Mouse (Mus musculus): ENCODE measurements around the gene Etnk2. TPM values are rescaled to one million over a fixed set of nuclear protein-coding genes. Genes with fewer than 3 reads are reported as not detected.

Etnk2 gene
- polyA plus RNA-seq, 1 experiment from 2014 or later, result 1.3 TPM

DNA sequence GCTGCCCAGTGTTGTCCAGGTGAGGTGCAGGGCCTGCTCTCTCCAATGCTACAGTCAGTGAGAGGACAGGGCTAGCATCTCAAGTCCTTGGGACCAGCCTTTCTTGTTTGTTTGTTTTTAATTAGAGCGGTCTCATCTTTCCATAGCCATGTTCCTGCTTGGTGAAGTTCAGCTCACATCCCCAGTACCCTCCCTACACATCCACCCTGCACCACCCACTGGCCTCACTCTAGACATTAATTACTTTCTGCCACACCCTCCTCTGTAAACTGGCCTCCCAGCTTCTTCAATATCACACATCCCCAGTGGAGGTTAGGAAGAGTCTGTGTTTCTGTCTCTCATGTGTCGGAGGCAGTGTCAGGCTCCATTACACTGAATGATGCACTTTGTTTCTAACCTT, 19.0 kb upstream of the Etnk2 start:
- Histone ChIP-seq H3K36me3 (ENCODE audit: control insufficient read depth, insufficient read depth, low read length) (no peaks in the 10 kb centered on the region), H3K4me2 (ENCODE audit: low read depth, severe bottlenecking) (no peak overlapping the region), H3K4me3 (ENCODE audit: low read depth, low read length) (no peak overlapping the region), H3K9ac (ENCODE audit: low read length) (no peak overlapping the region), H3K27me3 (ENCODE audit: control insufficient read depth, insufficient read depth, low read length) (no peaks in the 10 kb centered on the region), H3K4me1 (ENCODE audit: control insufficient read depth, insufficient read depth, low read length) (no peaks in the 10 kb centered on the region), H3K27ac (replicated peaks; ENCODE audit: low read depth, low read length) (no peak overlapping the region), H3K9me3 (ENCODE audit: control insufficient read depth, low read length) (no peaks in the 10 kb centered on the region)
- ATAC-seq (ENCODE audit: insufficient number of reproducible peaks, low FRiP score, low TSS enrichment, low read depth) (no peak), DNase-seq (ENCODE audit: low spot score) (no peak)
- 94% methylated on average over 2 of the region's 2 CpGs for WGBS

DNA sequence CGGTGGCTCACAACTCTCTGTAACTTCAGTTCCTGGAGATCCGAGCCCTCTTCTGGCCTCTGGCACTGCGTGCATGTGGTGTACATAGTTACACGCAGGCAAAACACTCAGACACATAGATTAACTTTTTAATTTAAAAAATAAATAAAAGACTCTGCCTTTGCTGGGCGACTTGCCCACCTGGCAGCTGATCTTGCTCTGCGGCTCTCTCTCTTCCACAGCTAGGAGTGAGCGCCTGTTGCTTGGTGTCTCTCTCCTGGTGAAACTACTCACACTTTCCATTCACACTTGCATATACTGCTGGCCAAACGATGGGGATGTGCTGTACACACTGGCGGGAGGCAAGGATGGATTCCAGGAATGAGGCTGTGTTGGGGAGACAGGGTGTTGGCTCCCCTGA, 16.8 kb upstream of the Etnk2 start:
- Histone ChIP-seq H3K4me2 (ENCODE audit: low read depth, severe bottlenecking) (no peak overlapping the region), H3K4me1 (ENCODE audit: control insufficient read depth, insufficient read depth, low read length) (no peaks in the 10 kb centered on the region), H3K27ac (replicated peaks; ENCODE audit: low read depth, low read length) (no peak overlapping the region), H3K27me3 (ENCODE audit: control insufficient read depth, insufficient read depth, low read length) (no peaks in the 10 kb centered on the region), H3K4me3 (ENCODE audit: low read depth, low read length) (no peak overlapping the region), H3K9me3 (ENCODE audit: control insufficient read depth, low read length) (no peaks in the 10 kb centered on the region), H3K36me3 (ENCODE audit: control insufficient read depth, insufficient read depth, low read length) (no peaks in the 10 kb centered on the region), H3K9ac (ENCODE audit: low read length) (no peak overlapping the region)
- ATAC-seq (ENCODE audit: insufficient number of reproducible peaks, low FRiP score, low TSS enrichment, low read depth) (no peak), DNase-seq (ENCODE audit: low spot score) (no peak)
- 85% methylated on average over 9 of the region's 9 CpGs for WGBS

DNA sequence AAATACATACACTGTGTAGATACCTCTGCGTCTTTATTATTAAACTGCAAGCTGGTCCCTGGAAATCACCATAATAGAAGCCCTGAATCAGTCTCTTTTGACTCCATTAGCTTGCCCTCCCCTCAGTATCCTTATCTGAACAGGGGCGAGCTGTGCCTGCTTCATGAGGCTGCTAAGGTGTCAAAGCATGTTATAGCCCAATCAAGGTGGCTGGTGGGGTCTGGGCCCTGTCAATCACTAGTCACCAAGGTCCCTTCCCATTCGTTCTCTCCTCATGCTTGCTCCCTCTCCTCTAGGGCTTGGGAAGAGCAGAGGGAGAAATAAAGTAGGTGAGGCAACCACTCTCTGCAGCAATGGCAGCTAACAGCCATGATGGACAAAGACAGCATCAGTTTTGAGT, 16.1 kb upstream of the Etnk2 start:
- Histone ChIP-seq H3K4me1 (ENCODE audit: control insufficient read depth, insufficient read depth, low read length) (no peaks in the 10 kb centered on the region), H3K4me3 (ENCODE audit: low read depth, low read length) (no peak overlapping the region), H3K27ac (replicated peaks; ENCODE audit: low read depth, low read length) (no peak overlapping the region), H3K36me3 (ENCODE audit: control insufficient read depth, insufficient read depth, low read length) (no peaks in the 10 kb centered on the region), H3K9ac (ENCODE audit: low read length) (no peak overlapping the region), H3K27me3 (ENCODE audit: control insufficient read depth, insufficient read depth, low read length) (no peaks in the 10 kb centered on the region), H3K9me3 (ENCODE audit: control insufficient read depth, low read length) (no peaks in the 10 kb centered on the region), H3K4me2 (ENCODE audit: low read depth, severe bottlenecking) (no peak overlapping the region)
- DNase-seq (ENCODE audit: low spot score) (no peak), ATAC-seq (ENCODE audit: insufficient number of reproducible peaks, low FRiP score, low TSS enrichment, low read depth) (no peak)
- 56% methylated on average over 3 of the region's 3 CpGs for WGBS

- 83% methylated on average over 11 of the region's 11 CpGs for WGBS
- Histone ChIP-seq H3K9me3 (ENCODE audit: control insufficient read depth, low read length) (no peaks in the 10 kb centered on the region), H3K27me3 (ENCODE audit: control insufficient read depth, insufficient read depth, low read length) (no peaks in the 10 kb centered on the region), H3K36me3 (ENCODE audit: control insufficient read depth, insufficient read depth, low read length) (no peaks in the 10 kb centered on the region), H3K4me1 (ENCODE audit: control insufficient read depth, insufficient read depth, low read length) (no peaks in the 10 kb centered on the region), H3K27ac (replicated peaks; ENCODE audit: low read depth, low read length) (no peak overlapping the region), H3K9ac (ENCODE audit: low read length) (no peak overlapping the region), H3K4me3 (ENCODE audit: low read depth, low read length) (no peak overlapping the region), H3K4me2 (ENCODE audit: low read depth, severe bottlenecking) (no peak overlapping the region)
- no peak for ATAC-seq (ENCODE audit: insufficient number of reproducible peaks, low FRiP score, low TSS enrichment, low read depth)
- no peak for DNase-seq (ENCODE audit: low spot score)
Measured at GRCm38 (mm10) chr1:133347693-133348520, 15.5 kb upstream of the Etnk2 start.

- ATAC-seq (ENCODE audit: insufficient number of reproducible peaks, low FRiP score, low TSS enrichment, low read depth), result no peak
- 86% methylated on average over 1 of the region's 1 CpGs for WGBS
Measured at GRCm38 (mm10) chr1:133350210-133350609, 13.2 kb upstream of the Etnk2 start, which contains the start of gene Ren1. Ren1 (plus strand) TSS chr1:133350510.

GRCm38 (mm10) chr1:133351762-133352161, 11.6 kb upstream of the Etnk2 start:
- DNase-seq (ENCODE audit: low spot score), result no peak
- H3K27ac ChIP-seq (replicated peaks; ENCODE audit: low read depth, low read length), result no peak overlapping the region
- H3K4me3 ChIP-seq (ENCODE audit: low read depth, low read length), result no peak overlapping the region
- no peak overlapping the region for H3K4me2 ChIP-seq (ENCODE audit: low read depth, severe bottlenecking)
- no peaks in the 10 kb centered on the region for H3K36me3 ChIP-seq (ENCODE audit: control insufficient read depth, insufficient read depth, low read length)
- H3K4me1 ChIP-seq (ENCODE audit: control insufficient read depth, insufficient read depth, low read length), result no peaks in the 10 kb centered on the region
- H3K9me3 ChIP-seq (ENCODE audit: control insufficient read depth, low read length), result no peaks in the 10 kb centered on the region
- H3K27me3 ChIP-seq (ENCODE audit: control insufficient read depth, insufficient read depth, low read length), result no peaks in the 10 kb centered on the region
- H3K9ac ChIP-seq (ENCODE audit: low read length), result no peak overlapping the region
- no peak for ATAC-seq (ENCODE audit: insufficient number of reproducible peaks, low FRiP score, low TSS enrichment, low read depth)
- WGBS, result 34% methylated on average over 9 of the region's 9 CpGs

More at GRCm38 (mm10) chr1:133350210-133350609, 13.2 kb upstream of the Etnk2 start, which contains the start of gene Ren1:
- Histone ChIP-seq H3K9ac (ENCODE audit: low read length) (no peak within 1 kb of the TSS), H3K4me1 (ENCODE audit: control insufficient read depth, insufficient read depth, low read length) (no peaks in the 10 kb centered on the region), H3K27ac (replicated peaks; ENCODE audit: low read depth, low read length) (no peak within 1 kb of the TSS), H3K4me2 (ENCODE audit: low read depth, severe bottlenecking) (no peak within 1 kb of the TSS), H3K9me3 (ENCODE audit: control insufficient read depth, low read length) (no peaks in the 10 kb centered on the region), H3K27me3 (ENCODE audit: control insufficient read depth, insufficient read depth, low read length) (no peaks in the 10 kb centered on the region), H3K36me3 (ENCODE audit: control insufficient read depth, insufficient read depth, low read length) (no peaks in the 10 kb centered on the region), H3K4me3 (ENCODE audit: low read depth, low read length) (no peak within 1 kb of the TSS)
- no peak for DNase-seq (ENCODE audit: low spot score)

GRCm38 (mm10) chr1:133353371-133353809, 10.0 kb upstream of the Etnk2 start:
- H3K4me2 ChIP-seq (ENCODE audit: low read depth, severe bottlenecking), result no peak overlapping the region
- no peak overlapping the region for H3K27ac ChIP-seq (replicated peaks; ENCODE audit: low read depth, low read length)
- ATAC-seq (ENCODE audit: insufficient number of reproducible peaks, low FRiP score, low TSS enrichment, low read depth), result no peak
- H3K4me1 ChIP-seq (ENCODE audit: control insufficient read depth, insufficient read depth, low read length), result no peaks in the 10 kb centered on the region
- H3K9ac ChIP-seq (ENCODE audit: low read length), result no peak overlapping the region
- 53% methylated on average over 12 of the region's 12 CpGs for WGBS
- H3K36me3 ChIP-seq (ENCODE audit: control insufficient read depth, insufficient read depth, low read length), result no peaks in the 10 kb centered on the region
- no peak overlapping the region for H3K4me3 ChIP-seq (ENCODE audit: low read depth, low read length)
- peak; percentile 82 for DNase-seq (ENCODE audit: low spot score)
- no peaks in the 10 kb centered on the region for H3K9me3 ChIP-seq (ENCODE audit: control insufficient read depth, low read length)
- H3K27me3 ChIP-seq (ENCODE audit: control insufficient read depth, insufficient read depth, low read length), result no peaks in the 10 kb centered on the region

GRCm38 (mm10) chr1:133355469-133355868, 7.9 kb upstream of the Etnk2 start:
- H3K9me3 ChIP-seq (ENCODE audit: control insufficient read depth, low read length), result no peaks in the 10 kb centered on the region
- H3K27me3 ChIP-seq (ENCODE audit: control insufficient read depth, insufficient read depth, low read length), result no peaks in the 10 kb centered on the region
- H3K4me1 ChIP-seq (ENCODE audit: control insufficient read depth, insufficient read depth, low read length), result no peaks in the 10 kb centered on the region
- no peak overlapping the region for H3K4me3 ChIP-seq (ENCODE audit: low read depth, low read length)
- no peaks in the 10 kb centered on the region for H3K36me3 ChIP-seq (ENCODE audit: control insufficient read depth, insufficient read depth, low read length)
- H3K27ac ChIP-seq (replicated peaks; ENCODE audit: low read depth, low read length), result no peak overlapping the region
- no peak for DNase-seq (ENCODE audit: low spot score)
- H3K4me2 ChIP-seq (ENCODE audit: low read depth, severe bottlenecking), result no peak overlapping the region
- no peak for ATAC-seq (ENCODE audit: insufficient number of reproducible peaks, low FRiP score, low TSS enrichment, low read depth)
- 46% methylated on average over 5 of the region's 5 CpGs for WGBS
- no peak overlapping the region for H3K9ac ChIP-seq (ENCODE audit: low read length)

All from limb, embryonic 11.5 days (tissue).